Mouse (Mus musculus) heart, postnatal 10 days (tissue): ENCODE data around the gene Rin1. TPM values are rescaled to one million over a fixed set of nuclear protein-coding genes. Genes with fewer than 3 reads are reported as not detected.
"Not testable (repeated sequence)": the region's sequence is repeated elsewhere in the genome, so short reads cannot be mapped to it uniquely, and the experiment has no call there.

Experiments used
- DNase-seq, 2 experiments: peaks; one replicate each; pipeline ENCODE4 v3.0.0; 2021
- intact Hi-C: fragments of 180-260 bp; cut with DNase I; formaldehyde crosslinking; loops from one replicate; pipeline ENCODE4 v1.15.1; 2025
- total RNA-seq, 2 experiments: library from RNA; stranded (reverse); gene quantifications; 2 replicates each; pipeline ENCODE4 v1.2.3; 2021

Gene Rin1
- total RNA-seq, 2 experiments from 2014 or later: 2.1 to 2.4 TPM

- DNase-seq: peak; percentile 56 to 63
- intact Hi-C loops: no loop called here
Observed at GRCm38 (mm10) chr19:5067040-5067799, 16.9 kb downstream of the Rin1 start.

GRCm38 (mm10) chr19:5067867-5068569, 17.7 kb downstream of the Rin1 start, which contains the start of gene Cd248:
Cd248 (plus strand) TSS chr19:5068078.
- intact Hi-C loops: no loop called here

GRCm38 (mm10) chr19:5068570-5069234, 18.4 kb downstream of the Rin1 start:
- intact Hi-C loops: no loop called here

More at GRCm38 (mm10) chr19:5067867-5068569, 17.7 kb downstream of the Rin1 start, which contains the start of gene Cd248:
- DNase-seq: peak; percentile 81 to 84

GRCm38 (mm10) chr19:5069486-5069885, 19.2 kb downstream of the Rin1 start:
- intact Hi-C loops: no loop called here
- DNase-seq: no peak

More at GRCm38 (mm10) chr19:5068570-5069234, 18.4 kb downstream of the Rin1 start:
- peak; percentile 14 to 44 for DNase-seq

GRCm38 (mm10) chr19:5069978-5070377, 19.7 kb downstream of the Rin1 start:
- intact Hi-C loops: no loop called here
- no peak for DNase-seq

- no peak for DNase-seq
- intact Hi-C loops: no loop called here
Observed at GRCm38 (mm10) chr19:5071077-5071476, 20.8 kb downstream of the Rin1 start.

GRCm38 (mm10) chr19:5071545-5072369, 21.5 kb downstream of the Rin1 start:
- DNase-seq: peak; percentile 77 to 79
- intact Hi-C loops: no loop called here

GRCm38 (mm10) chr19:5072389-5073019, 22.2 kb downstream of the Rin1 start:
- peak in 1 of 2 experiments; percentile 46 for DNase-seq
- intact Hi-C loops: loop anchor here (1.0 kb wide), 2 partner anchors 16 to 57 kb away; no protein-coding TSS in a partner anchor

- intact Hi-C loops: loop anchor here (1.0 kb wide), 2 partner anchors 17 to 58 kb away; no protein-coding TSS in a partner anchor
- peak; percentile 67 to 80 for DNase-seq
Observed at GRCm38 (mm10) chr19:5073028-5073427, 22.7 kb downstream of the Rin1 start.

- intact Hi-C loops: loop anchor here (1.0 kb wide), 2 partner anchors 17 to 58 kb away; no protein-coding TSS in a partner anchor
- DNase-seq: no peak
Observed at GRCm38 (mm10) chr19:5073518-5073917, 23.2 kb downstream of the Rin1 start.

- intact Hi-C loops: no loop called here
Observed at GRCm38 (mm10) chr19:5079279-5079678, 29.0 kb downstream of the Rin1 start.

GRCm38 (mm10) chr19:5082005-5082404, 31.7 kb downstream of the Rin1 start:
- DNase-seq: no peak
- intact Hi-C loops: no loop called here

More at GRCm38 (mm10) chr19:5079279-5079678, 29.0 kb downstream of the Rin1 start:
- DNase-seq: no peak

GRCm38 (mm10) chr19:5082596-5082995, 32.3 kb downstream of the Rin1 start:
- intact Hi-C loops: no loop called here
- DNase-seq: no peak

GRCm38 (mm10) chr19:5083961-5084833, 33.9 kb downstream of the Rin1 start:
- intact Hi-C loops: no loop called here
- DNase-seq: no peak

GRCm38 (mm10) chr19:5084834-5085144, 34.5 kb downstream of the Rin1 start:
- intact Hi-C loops: no loop called here
- no peak for DNase-seq

- DNase-seq: no peak
- intact Hi-C loops: no loop called here
Observed at GRCm38 (mm10) chr19:5085145-5085863, 35.0 kb downstream of the Rin1 start, which contains the start of gene Tmem151a. Tmem151a (minus strand) TSS chr19:5085531.

GRCm38 (mm10) chr19:5086533-5086932, 36.3 kb downstream of the Rin1 start:
- intact Hi-C loops, DNase-seq: not testable (repeated sequence)
